Mouse (Mus musculus) embryonic facial prominence, embryonic 12.5 days (tissue): Measurements from ENCODE around the gene Gm10073. TPM values are rescaled to one million over a fixed set of nuclear protein-coding genes. Genes with fewer than 3 reads are reported as not detected.
A peak's percentile ranks its signal among the peaks of the same experiment; 100 is the strongest.

Source experiments
- ATAC-seq: fragments of 200-750 bp; cut with Nextera tagmentation; 2 replicates; pipeline ENCODE4 v1.8.0; 2017; ENCODE audit not compliant: insufficient number of reproducible peaks, insufficient read depth, low FRiP score, low TSS enrichment
- H3K27ac ChIP-seq: fragments of 300-500 bp; sonication (generic); 2 replicates; pipeline ENCODE4 v1.5.1; 2016; ENCODE audit warnings: mild to moderate bottlenecking
- H3K27me3 ChIP-seq: fragments of 300-500 bp; sonication (generic); 2 replicates; pipeline ENCODE4 v1.6.1; 2016; ENCODE audit warnings: mild to moderate bottlenecking, moderate library complexity
- H3K36me3 ChIP-seq: fragments of 300-500 bp; sonication (generic); 2 replicates; pipeline ENCODE4 v1.6.1; 2016; ENCODE audit warnings: mild to moderate bottlenecking
- H3K4me1 ChIP-seq: fragments of 300-500 bp; sonication (generic); 2 replicates; pipeline ENCODE4 v1.6.1; 2016
- H3K4me2 ChIP-seq: fragments of 300-500 bp; sonication (generic); replicated peaks from 2 replicates; pipeline ENCODE4 v1.6.1; 2016; ENCODE audit warnings: mild to moderate bottlenecking, moderate library complexity
- H3K4me3 ChIP-seq: fragments of 300-500 bp; sonication (generic); 2 replicates; pipeline ENCODE4 v1.5.1; 2016; ENCODE audit warnings: mild to moderate bottlenecking
- H3K9ac ChIP-seq: fragments of 300-500 bp; sonication (generic); 2 replicates; pipeline ENCODE4 v1.6.1; 2016; ENCODE audit warnings: mild to moderate bottlenecking, moderate library complexity
- H3K9me3 ChIP-seq: fragments of 300-500 bp; sonication (generic); 2 replicates; pipeline ENCODE4 v1.6.1; 2016; ENCODE audit warnings: mild to moderate bottlenecking, moderate library complexity
- WGBS: fragments of 180-500 bp; shearing (Covaris S2); methylation state at CpG from one replicate; pipeline ENCODE4 v1.1.7; 2016; 5-methylcytosine and 5-hydroxymethylcytosine counted together
- polyA plus RNA-seq: library from polyadenylated mRNA; unstranded; fragments of >200 nt; fragmentation: Nextera tagmentation; extraction: Ambion mirVana; gene quantifications from 2 replicates; pipeline ENCODE4 v1.2.1, GENCODE M21; 2016

Gene Gm10073
- polyA plus RNA-seq, 1 experiment from 2014 or later, result 6.1 TPM

DNA sequence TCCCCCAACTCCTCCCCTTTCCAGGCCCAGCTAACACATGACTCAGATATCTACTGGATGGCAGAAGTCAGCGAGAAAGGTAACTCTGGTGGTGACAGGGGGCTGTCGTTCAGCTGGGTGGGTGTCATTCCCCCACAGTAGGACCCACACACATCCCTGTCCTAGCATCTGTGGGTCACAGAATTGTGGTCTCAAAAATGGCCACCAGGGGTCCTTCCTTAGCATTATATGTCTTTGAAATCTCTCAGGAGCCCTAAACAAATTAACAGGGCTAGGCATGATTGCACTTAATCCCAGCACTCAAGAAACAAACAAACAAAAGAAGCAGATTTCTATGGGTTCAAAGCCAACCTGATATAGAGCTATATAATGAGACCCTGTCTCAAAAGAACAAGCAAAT lies 28.1 kb downstream of the Gm10073 start:
- 84% methylated on average over 2 of the region's 2 CpGs for WGBS
- no peak for ATAC-seq
- no peak overlapping the region for H3K27ac ChIP-seq
- no peaks in the 10 kb centered on the region for H3K4me1 ChIP-seq
- H3K27me3 ChIP-seq, result no peaks in the 10 kb centered on the region
- H3K4me3 ChIP-seq, result no peak overlapping the region
- no peaks in the 10 kb centered on the region for H3K9me3 ChIP-seq
- peaks cover 13% of the 10 kb centered on the region; the same call in 1 of the 2 replicates for H3K36me3 ChIP-seq
- H3K4me2 ChIP-seq, result no peak overlapping the region
- H3K9ac ChIP-seq, result no peak overlapping the region

DNA sequence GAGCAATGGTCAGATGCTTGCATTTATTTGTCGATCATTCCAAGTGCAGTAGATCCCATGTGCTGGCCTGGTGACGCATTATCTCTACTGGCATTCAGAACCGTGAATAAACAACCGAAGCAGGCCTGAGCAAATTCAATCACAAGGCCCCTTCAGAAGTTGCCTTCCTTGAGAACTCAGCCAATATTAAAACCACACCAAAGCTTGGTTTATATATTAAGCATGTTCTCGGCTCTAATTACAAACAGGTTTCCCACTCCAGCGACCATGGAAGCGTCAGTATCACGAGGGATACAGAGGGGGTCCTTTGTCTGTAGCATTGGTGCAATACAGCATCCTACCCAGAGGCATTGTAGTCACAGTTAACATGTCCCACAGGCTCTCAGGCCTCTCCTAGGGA lies 30.2 kb downstream of the Gm10073 start:
- Histone ChIP-seq H3K4me1 (no peaks in the 10 kb centered on the region), H3K9me3 (no peaks in the 10 kb centered on the region), H3K36me3 (peaks cover 13% of the 10 kb centered on the region; the same call in 1 of the 2 replicates), H3K27me3 (no peaks in the 10 kb centered on the region), H3K4me3 (no peak overlapping the region), H3K9ac (no peak overlapping the region), H3K4me2 (no peak overlapping the region), H3K27ac (0 out of 2 replicates have a peak overlapping the region, but pooled peaks have one; percentile 13)
- WGBS, result 46% methylated on average over 8 of the region's 8 CpGs
- ATAC-seq, result no peak

DNA sequence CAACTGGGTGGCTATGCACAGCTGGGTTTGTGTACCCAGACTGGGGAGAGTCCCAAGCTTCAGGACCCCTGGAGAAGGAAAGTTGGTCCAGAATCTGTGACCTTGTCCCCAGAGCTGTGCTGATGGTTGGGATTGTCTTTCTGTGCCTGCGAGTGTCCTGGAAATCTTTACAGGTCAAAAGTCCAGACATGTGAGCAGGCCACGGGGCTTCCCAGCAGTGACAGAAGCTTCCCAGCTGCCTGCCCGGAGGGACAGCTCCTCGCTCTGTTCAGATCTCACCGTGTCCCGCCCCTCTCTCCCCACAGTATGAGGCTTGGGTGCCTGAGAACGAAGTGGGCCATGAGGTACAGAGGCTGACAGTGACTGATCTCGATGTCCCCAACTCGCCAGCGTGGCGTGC lies 32.3 kb downstream of the Gm10073 start:
- peaks cover 13% of the 10 kb centered on the region; the same call in 1 of the 2 replicates for H3K36me3 ChIP-seq
- no peak overlapping the region for H3K4me2 ChIP-seq
- WGBS, result 79% methylated on average over 11 of the region's 11 CpGs

DNA sequence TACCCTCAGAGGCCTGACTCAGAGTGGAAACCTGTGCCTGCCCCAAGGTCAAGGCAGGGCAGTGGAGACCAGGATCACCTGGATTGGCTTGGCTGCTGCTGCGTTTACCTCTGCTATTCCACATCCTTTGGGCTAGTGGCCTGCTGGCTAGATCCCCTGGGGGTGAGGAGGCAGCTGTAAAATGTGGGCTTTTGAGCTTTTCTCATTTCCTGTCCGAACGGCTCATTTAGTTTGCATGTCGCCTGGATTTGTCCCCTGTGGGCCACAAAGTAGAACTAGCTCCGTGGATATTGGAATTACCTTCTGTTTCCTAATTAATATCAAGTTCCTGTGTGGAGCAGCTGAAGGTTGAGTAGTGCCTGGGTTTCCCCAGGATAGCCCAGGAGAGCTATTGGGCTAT lies 34.1 kb downstream of the Gm10073 start:
- 46% methylated on average over 5 of the region's 5 CpGs for WGBS
- no peak overlapping the region for H3K9ac ChIP-seq
- no peaks in the 10 kb centered on the region for H3K27me3 ChIP-seq
- no peaks in the 10 kb centered on the region for H3K4me1 ChIP-seq
- no peak overlapping the region for H3K27ac ChIP-seq
- ATAC-seq, result no peak
- no peak overlapping the region for H3K4me3 ChIP-seq
- peaks cover 5% of the 10 kb centered on the region; the same call in 1 of the 2 replicates for H3K36me3 ChIP-seq
- H3K9me3 ChIP-seq, result no peaks in the 10 kb centered on the region
- no peak overlapping the region for H3K4me2 ChIP-seq

More for the DNA sequence above, 32.3 kb downstream of the Gm10073 start:
- no peaks in the 10 kb centered on the region for H3K4me1 ChIP-seq
- H3K9ac ChIP-seq, result no peak overlapping the region
- H3K27me3 ChIP-seq, result no peaks in the 10 kb centered on the region
- no peak for ATAC-seq
- H3K4me3 ChIP-seq, result no peak overlapping the region
- no peak overlapping the region for H3K27ac ChIP-seq
- H3K9me3 ChIP-seq, result no peaks in the 10 kb centered on the region

- Histone ChIP-seq H3K27me3 (no peaks in the 10 kb centered on the region), H3K9ac (no peak overlapping the region), H3K4me3 (no peak overlapping the region), H3K27ac (no peak overlapping the region), H3K36me3 (no peaks in the 10 kb centered on the region), H3K4me2 (no peak overlapping the region), H3K9me3 (no peaks in the 10 kb centered on the region), H3K4me1 (no peaks in the 10 kb centered on the region)
- WGBS, result 65% methylated on average over 4 of the region's 4 CpGs
- ATAC-seq, result no peak
These were observed 37.8 kb downstream of the Gm10073 start for GRCm38 (mm10) chr8:106535448-106535847.

GRCm38 (mm10) chr8:106534449-106534848 lies 38.8 kb downstream of the Gm10073 start:
- no peaks in the 10 kb centered on the region for H3K36me3 ChIP-seq

DNA sequence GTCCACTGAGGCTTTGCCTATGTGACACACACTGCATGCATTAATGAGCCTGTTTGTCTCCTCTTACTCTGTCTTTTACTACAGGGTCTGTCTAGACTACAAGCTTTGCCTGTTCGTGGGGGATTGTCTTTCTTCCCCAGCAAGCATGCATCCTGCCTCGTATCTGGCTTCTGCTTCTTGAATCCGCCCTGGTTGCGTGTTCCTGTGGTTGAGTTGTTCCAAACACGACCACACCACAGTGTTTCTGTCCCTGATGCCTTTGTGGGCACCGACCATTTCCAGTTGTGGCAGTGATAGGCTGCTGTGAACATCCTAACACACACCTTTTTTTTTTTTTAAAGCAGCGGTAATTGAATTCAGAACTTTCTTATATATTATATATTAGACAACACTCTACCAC lies 39.6 kb downstream of the Gm10073 start:
- 69% methylated on average over 7 of the region's 7 CpGs for WGBS
- Histone ChIP-seq H3K4me1 (no peaks in the 10 kb centered on the region), H3K4me2 (no peak overlapping the region), H3K27me3 (no peaks in the 10 kb centered on the region), H3K36me3 (no peaks in the 10 kb centered on the region), H3K4me3 (no peak overlapping the region), H3K27ac (no peak overlapping the region), H3K9me3 (no peaks in the 10 kb centered on the region), H3K9ac (no peak overlapping the region)
- ATAC-seq, result no peak

More at GRCm38 (mm10) chr8:106534449-106534848, 38.8 kb downstream of the Gm10073 start:
- Histone ChIP-seq H3K9ac (no peak overlapping the region), H3K4me1 (no peaks in the 10 kb centered on the region), H3K4me2 (no peak overlapping the region), H3K27ac (no peak overlapping the region), H3K27me3 (no peaks in the 10 kb centered on the region), H3K9me3 (no peaks in the 10 kb centered on the region), H3K4me3 (no peak overlapping the region)
- ATAC-seq, result no peak
- 34% methylated on average over 6 of the region's 6 CpGs for WGBS

- H3K4me3 ChIP-seq, result no peak overlapping the region
- H3K36me3 ChIP-seq, result no peaks in the 10 kb centered on the region
- no peak overlapping the region for H3K4me2 ChIP-seq
- H3K4me1 ChIP-seq, result no peaks in the 10 kb centered on the region
- WGBS, result 77% methylated on average over 4 of the region's 4 CpGs
- no peak overlapping the region for H3K9ac ChIP-seq
- no peak for ATAC-seq
- no peaks in the 10 kb centered on the region for H3K27me3 ChIP-seq
- no peaks in the 10 kb centered on the region for H3K9me3 ChIP-seq
- no peak overlapping the region for H3K27ac ChIP-seq
These were observed 42.7 kb downstream of the Gm10073 start for GRCm38 (mm10) chr8:106530566-106530965.

- H3K36me3 ChIP-seq, result no peaks in the 10 kb centered on the region
- no peak for ATAC-seq
- 96% methylated on average over 10 of the region's 10 CpGs for WGBS
- H3K9me3 ChIP-seq, result no peaks in the 10 kb centered on the region
- no peak overlapping the region for H3K4me2 ChIP-seq
- H3K4me3 ChIP-seq, result no peak overlapping the region
- no peaks in the 10 kb centered on the region for H3K4me1 ChIP-seq
- H3K27ac ChIP-seq, result no peak overlapping the region
- no peak overlapping the region for H3K9ac ChIP-seq
- no peaks in the 10 kb centered on the region for H3K27me3 ChIP-seq
These were observed 43.3 kb downstream of the Gm10073 start for GRCm38 (mm10) chr8:106529885-106530482.

- ATAC-seq, result no peak
- Histone ChIP-seq H3K9me3 (no peaks in the 10 kb centered on the region), H3K36me3 (no peaks in the 10 kb centered on the region)
These were observed 44.5 kb downstream of the Gm10073 start for GRCm38 (mm10) chr8:106528596-106529249.

GRCm38 (mm10) chr8:106527241-106528036 lies 45.8 kb downstream of the Gm10073 start:
- 85% methylated on average over 9 of the region's 9 CpGs for WGBS

More at GRCm38 (mm10) chr8:106528596-106529249, 44.5 kb downstream of the Gm10073 start:
- H3K9ac ChIP-seq, result no peak overlapping the region
- H3K4me1 ChIP-seq, result no peaks in the 10 kb centered on the region
- no peaks in the 10 kb centered on the region for H3K27me3 ChIP-seq
- H3K27ac ChIP-seq, result no peak overlapping the region
- 83% methylated on average over 9 of the region's 9 CpGs for whole genome bisulfite sequencing
- H3K4me2 ChIP-seq, result no peak overlapping the region
- H3K4me3 ChIP-seq, result no peak overlapping the region

DNA sequence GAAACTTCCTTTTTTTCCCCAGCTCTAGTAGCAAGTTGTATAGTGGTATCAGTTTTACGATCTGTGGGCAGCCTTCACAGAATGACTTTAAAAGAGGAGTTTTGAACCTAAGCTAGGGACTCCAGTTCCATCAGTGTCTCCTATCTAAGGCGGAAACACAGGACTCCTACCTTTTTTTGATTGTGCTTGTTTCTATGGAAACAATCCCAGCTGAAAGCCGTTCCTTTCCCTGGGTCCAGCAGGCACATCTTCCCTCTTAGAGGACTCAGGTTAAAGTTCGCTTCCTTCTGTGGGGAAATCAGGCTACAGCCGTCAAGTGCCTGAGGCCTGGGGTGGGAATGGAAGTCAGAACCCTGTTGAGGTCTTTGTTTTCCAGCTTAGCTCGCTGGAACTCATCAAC lies 46.5 kb downstream of the Gm10073 start:
- Histone ChIP-seq H3K4me2 (no peak overlapping the region), H3K27me3 (no peaks in the 10 kb centered on the region), H3K27ac (no peak overlapping the region), H3K4me3 (no peak overlapping the region), H3K9me3 (no peaks in the 10 kb centered on the region), H3K36me3 (no peaks in the 10 kb centered on the region), H3K9ac (no peak overlapping the region), H3K4me1 (no peaks in the 10 kb centered on the region)
- 36% methylated on average over 6 of the region's 6 CpGs for WGBS
- no peak for ATAC-seq

More at GRCm38 (mm10) chr8:106527241-106528036, 45.8 kb downstream of the Gm10073 start:
- ATAC-seq, result no peak
- Histone ChIP-seq H3K36me3 (no peaks in the 10 kb centered on the region), H3K27ac (no peak overlapping the region), H3K4me2 (no peak overlapping the region), H3K9me3 (no peaks in the 10 kb centered on the region), H3K27me3 (no peaks in the 10 kb centered on the region), H3K9ac (no peak overlapping the region), H3K4me3 (no peak overlapping the region), H3K4me1 (no peaks in the 10 kb centered on the region)
